Mouse (Mus musculus): ENCODE results near the gene Fgf22.

Gene Fgf22

DNA sequence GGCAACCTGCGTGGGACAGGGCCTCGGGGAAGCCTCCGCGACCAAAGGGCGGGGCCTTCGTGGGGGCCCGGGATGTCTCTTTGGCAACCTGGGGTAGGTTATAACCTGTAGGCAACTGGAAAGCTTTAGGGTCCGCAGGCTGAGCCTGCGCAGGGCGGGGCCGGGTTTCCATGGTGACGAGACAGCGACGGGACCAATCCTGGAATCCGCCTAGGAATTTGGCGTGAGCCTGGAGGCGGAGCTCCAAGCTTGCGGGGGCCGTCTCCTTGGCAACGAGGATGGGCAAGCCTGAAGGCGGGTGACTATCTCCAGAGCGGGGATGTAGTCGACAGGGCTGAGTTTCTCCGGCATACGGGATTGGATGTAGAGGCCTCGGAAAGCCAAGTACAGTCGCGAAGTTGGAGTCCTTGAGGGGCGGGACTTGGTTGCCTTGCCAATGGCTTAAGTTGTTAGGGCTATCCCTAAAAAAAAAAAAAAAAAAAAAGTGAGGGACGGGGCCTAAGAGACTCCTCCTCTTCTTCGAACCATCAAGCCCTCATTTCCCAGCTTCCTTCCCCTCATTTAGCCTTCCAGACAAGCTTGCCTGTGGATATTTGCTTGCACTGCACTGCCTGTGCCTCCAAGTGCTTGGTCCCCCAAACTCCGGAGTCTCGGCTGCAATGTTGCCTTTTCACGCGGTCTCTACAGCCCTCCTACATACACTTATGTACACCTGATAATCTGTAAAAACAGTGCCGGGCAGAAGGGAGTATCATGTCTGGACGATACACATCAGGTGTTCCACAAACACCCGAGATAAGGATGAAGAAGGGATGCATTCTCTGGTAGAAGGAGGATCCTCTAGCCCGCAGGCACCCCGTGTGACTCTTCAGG lies 12.7 kb downstream of the Fgf22 start:
- DNase-seq (ENCODE audit: low spot score): peak; percentile 88

GRCm38 (mm10) chr10:79768400-79768799 lies 13.5 kb downstream of the Fgf22 start:
- peak; percentile 70 for DNase-seq (ENCODE audit: low spot score)

GRCm38 (mm10) chr10:79769329-79769728 lies 14.5 kb downstream of the Fgf22 start:
- DNase-seq (ENCODE audit: low spot score): no peak

- DNase-seq (ENCODE audit: low spot score): no peak
Measured at GRCm38 (mm10) chr10:79772320-79772719, 17.4 kb downstream of the Fgf22 start.

- no peak for DNase-seq (ENCODE audit: low spot score)
Measured at GRCm38 (mm10) chr10:79773208-79773607, 18.3 kb downstream of the Fgf22 start.

GRCm38 (mm10) chr10:79774486-79775279 lies 19.8 kb downstream of the Fgf22 start:
- DNase-seq (ENCODE audit: low spot score): no peak

GRCm38 (mm10) chr10:79777103-79777531 lies 22.2 kb downstream of the Fgf22 start, which contains the start of gene Fstl3:
Fstl3 (plus strand) TSS chr10:79777272.
- no peak for DNase-seq (ENCODE audit: low spot score)

DNA sequence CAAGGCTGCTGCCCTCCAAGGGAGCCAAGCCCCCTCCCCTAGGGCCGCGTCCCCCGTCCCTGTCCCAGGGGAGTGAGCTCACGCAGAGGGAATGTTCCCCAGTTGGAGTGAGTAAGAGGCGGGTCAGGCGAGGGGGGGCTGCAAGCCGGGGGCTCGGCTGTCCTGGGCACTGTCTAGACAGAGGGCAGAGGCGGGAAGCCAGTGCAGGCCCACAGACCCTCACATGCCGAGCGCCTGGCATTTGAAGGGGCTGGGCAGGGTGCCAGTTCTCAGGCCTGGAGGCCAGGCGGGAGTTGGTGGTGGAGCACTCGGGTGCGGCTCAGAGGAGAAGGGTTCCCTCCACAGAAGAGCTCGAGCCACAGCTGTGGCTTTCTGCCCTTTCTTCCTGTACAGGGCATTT lies 23.1 kb downstream of the Fgf22 start:
- DNase-seq (ENCODE audit: low spot score): peak; percentile 38

GRCm38 (mm10) chr10:79779193-79779592 lies 24.3 kb downstream of the Fgf22 start:
- no peak for DNase-seq (ENCODE audit: low spot score)

DNA sequence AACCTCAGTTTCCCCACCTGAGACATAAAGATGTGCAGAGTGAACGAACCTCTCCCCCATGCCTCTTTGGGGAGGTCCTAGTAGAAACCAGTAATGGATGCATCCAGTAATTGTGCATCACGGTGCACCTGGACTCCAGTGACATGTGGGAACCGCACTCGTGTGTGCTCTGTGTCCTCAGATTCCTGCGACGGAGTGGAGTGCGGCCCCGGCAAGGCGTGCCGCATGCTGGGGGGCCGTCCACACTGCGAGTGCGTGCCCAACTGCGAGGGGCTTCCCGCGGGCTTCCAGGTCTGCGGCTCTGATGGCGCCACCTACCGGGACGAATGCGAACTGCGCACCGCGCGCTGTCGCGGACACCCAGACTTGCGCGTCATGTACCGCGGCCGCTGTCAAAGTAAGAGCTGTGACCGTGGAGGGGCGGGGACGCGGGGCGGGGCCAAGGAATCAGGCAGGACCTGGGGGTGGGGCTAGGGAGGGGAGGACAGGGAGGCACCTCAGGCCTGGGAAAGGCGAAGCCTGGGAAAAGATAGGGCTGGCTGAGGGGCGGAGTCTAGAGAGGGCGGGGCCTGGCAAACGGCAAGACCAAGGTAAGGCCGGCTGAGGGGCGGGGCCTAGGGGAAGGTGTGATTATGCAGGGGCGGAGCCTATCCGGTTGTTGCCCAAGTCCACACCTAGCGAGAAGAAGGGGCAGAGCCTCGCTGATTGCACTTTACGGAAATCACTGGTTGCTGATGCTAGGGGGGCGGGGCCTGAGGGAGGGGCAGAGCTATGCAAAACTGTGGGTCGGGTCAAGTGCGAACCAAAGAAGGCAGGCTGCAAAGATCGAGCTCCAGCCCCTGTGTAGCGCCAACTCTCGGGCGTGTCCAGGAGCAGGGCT lies 25.1 kb downstream of the Fgf22 start:
- DNase-seq (ENCODE audit: low spot score): peak; percentile 93

DNA sequence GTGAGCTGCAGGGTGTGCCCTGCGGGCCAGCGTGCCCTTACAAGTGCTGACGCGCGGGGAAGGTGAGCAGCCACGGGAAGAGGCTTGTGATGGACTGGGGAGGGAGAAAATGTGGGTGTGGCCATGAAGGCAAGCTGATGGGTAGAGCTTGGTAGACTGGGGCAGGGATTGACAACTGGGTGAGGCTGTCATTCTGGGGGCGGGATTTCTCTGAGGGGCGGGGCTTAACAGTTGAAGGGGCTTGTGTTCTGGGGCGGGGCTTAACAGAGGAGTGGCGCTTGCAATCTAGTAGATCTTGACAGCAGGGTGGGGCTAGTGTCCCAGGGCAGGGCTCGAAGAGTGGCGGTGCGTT lies 25.8 kb downstream of the Fgf22 start:
- no peak for DNase-seq (ENCODE audit: low spot score)

DNA sequence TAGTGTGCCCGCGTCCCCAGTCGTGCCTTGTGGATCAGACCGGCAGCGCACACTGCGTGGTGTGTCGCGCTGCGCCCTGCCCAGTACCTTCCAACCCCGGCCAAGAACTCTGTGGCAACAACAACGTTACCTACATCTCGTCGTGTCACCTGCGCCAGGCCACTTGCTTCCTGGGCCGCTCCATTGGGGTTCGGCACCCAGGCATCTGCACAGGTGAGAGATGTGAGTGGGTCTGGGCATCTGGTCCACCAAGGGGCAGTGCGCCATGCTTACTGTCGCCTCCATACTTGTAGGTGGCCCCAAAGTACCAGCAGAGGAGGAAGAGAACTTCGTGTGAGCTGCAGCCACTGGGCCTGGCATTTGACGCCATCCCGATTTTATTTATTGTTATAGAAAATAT lies 26.3 kb downstream of the Fgf22 start:
- no peak for DNase-seq (ENCODE audit: low spot score)

DNA sequence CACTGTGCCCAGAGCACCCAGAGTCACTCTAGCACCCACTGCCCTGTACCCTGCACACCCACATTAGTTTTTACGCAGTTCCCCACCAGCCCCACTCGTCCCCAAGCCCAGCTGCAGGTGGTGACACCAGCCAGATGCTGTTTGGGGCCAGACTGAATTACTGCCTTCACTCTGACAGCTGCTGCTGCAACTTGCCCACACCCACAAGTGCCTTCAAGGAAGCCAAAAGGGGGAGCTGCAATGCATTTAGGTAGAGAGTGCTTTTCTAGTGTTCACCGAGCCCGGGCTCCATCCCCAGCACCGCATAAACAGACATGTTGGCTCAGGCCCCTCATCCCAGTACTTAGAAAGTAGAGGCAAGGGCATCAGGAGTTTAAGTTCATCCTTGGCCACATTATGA lies 27.1 kb downstream of the Fgf22 start:
- DNase-seq (ENCODE audit: low spot score): no peak

DNA sequence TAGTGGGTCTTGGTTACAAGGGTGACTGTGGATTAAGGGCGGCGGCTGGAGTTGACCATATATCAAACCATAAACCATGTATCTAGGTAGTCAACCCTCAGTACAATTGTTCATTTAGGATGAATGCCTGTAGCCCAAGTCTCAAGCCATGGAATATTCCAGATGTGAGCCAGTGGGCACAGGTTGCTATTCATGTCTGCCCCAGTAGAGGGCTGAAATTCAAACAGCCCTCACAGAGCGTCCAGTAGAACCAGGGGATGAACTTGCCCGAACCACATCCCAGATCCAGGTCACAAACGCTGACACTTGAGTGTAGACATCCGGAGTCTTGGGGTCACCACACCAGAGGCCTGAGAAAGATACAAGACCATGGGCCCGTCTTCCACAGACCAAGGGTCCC lies 28.2 kb downstream of the Fgf22 start:
- DNase-seq (ENCODE audit: low spot score): no peak

GRCm38 (mm10) chr10:79783920-79784800 lies 29.3 kb downstream of the Fgf22 start:
- DNase-seq (ENCODE audit: low spot score): no peak

DNA sequence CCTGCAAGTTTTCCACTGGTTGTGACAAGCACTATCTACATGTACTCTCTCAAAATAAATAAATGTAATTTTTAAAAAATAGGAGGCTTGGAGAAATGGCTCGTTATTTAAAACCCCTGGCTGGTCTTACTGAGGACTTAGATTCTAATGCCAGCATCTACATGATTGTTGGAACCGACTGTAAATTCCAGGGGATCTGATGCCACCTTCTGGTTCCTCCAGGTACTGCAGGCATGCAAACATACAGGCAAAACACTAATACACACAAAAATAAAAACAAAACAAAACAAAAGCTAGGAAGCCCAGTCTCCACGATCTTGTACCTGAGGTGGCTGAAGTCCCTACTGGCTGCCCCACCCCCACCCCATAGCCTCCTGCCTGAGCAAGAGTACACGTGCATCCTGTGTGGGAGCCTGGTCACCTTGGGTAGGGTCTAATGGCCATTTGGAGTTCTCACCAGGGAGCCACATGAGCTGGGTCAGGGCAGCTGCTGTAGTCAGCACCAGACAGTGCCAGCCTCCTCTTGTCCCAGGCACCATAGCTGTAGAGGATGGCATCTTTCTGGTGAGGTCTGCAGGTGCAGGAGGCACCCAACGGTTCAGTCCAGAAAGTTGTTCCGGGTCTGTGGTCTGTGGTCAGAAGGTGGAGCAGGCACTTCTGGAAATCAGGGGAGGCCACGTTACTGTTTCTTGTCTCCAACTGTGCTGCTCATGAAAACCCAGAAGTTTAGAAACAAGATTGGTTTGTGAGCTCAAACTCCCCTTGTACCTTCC lies 33.7 kb downstream of the Fgf22 start:
- DNase-seq (ENCODE audit: low spot score): peak; percentile 66

GRCm38 (mm10) chr10:79789581-79789980 lies 34.7 kb downstream of the Fgf22 start:
- no peak for DNase-seq (ENCODE audit: low spot score)

- no peak for DNase-seq (ENCODE audit: low spot score)
Measured at GRCm38 (mm10) chr10:79790861-79791260, 36.0 kb downstream of the Fgf22 start, which contains the start of gene Prss57. Prss57 (minus strand) TSS chr10:79790961.

DNA sequence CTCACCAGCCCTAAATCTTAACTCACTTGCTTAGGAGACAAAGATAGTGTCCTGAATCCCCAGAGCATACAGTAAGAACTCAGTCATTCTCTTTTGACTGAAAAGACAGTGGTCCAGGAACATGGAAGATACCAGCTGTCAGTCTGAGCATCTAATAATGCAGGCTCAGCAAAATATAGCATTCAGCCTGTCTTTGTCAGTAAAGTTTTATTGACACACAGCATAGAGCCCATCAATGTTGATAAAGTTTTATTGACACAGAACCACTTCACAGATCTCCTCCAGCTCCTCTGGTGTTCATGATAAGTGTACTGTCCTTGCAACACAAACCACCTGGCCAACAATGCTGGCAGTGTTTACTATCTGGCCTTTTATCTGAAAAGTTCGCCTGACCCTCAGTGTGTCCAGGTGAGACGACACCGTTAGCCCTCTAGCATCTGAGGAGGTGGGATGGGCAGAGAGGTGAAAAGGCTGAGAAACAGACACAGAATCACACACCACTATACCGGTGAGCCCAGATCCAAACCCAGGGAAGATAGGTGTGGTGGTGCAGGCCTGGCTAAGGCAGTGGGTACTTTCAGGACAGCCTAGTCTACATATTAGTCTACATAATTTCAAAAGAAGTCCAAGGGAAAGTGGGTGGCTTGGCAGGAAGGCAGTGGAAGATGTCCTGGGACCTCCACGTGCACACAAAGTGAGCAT lies 37.6 kb downstream of the Fgf22 start:
- no peak for DNase-seq (ENCODE audit: low spot score)
